Mouse (Mus musculus) stomach, embryonic 14.5 days (tissue): ENCODE data around the gene Micu1. TPM values are rescaled to one million over a fixed set of nuclear protein-coding genes. Genes with fewer than 3 reads are reported as not detected.

ENCODE experiments used
- ATAC-seq: fragments of 200-750 bp; cut with Nextera tagmentation; 2 replicates; pipeline ENCODE4 v1.8.0; 2017; ENCODE audit warnings: low read depth, moderate TSS enrichment; ENCODE audit not compliant: insufficient number of reproducible peaks, insufficient read depth, low FRiP score
- H3K27ac ChIP-seq: fragments of 300-500 bp; sonication (generic); 2 replicates; pipeline ENCODE4 v1.5.1; 2014; ENCODE audit warnings: mild to moderate bottlenecking, low read length, moderate library complexity, mixed read lengths
- H3K27me3 ChIP-seq: fragments of 300-500 bp; sonication (generic); 2 replicates; pipeline ENCODE4 v1.6.1; 2014; ENCODE audit warnings: low read length, control low read depth, mixed read lengths; ENCODE audit not compliant: control insufficient read depth, insufficient read depth
- H3K36me3 ChIP-seq: fragments of 300-500 bp; sonication (generic); 2 replicates; pipeline ENCODE4 v1.6.1; 2014; ENCODE audit warnings: mild to moderate bottlenecking, control low read depth, low read length, moderate library complexity, mixed read lengths; ENCODE audit not compliant: control insufficient read depth, insufficient read depth
- H3K4me1 ChIP-seq: fragments of 300-500 bp; sonication (generic); 2 replicates; pipeline ENCODE4 v1.6.1; 2014; ENCODE audit warnings: low read length, control low read depth, mixed read lengths; ENCODE audit not compliant: control insufficient read depth, insufficient read depth
- H3K4me2 ChIP-seq: fragments of 300-500 bp; sonication (generic); replicated peaks from 2 replicates; pipeline ENCODE4 v1.6.1; 2014; ENCODE audit warnings: low read depth, low read length, control low read depth
- H3K4me3 ChIP-seq: fragments of 300-500 bp; sonication (generic); 2 replicates; pipeline ENCODE4 v1.5.1; 2014; ENCODE audit warnings: low read depth, low read length, control low read depth
- H3K9ac ChIP-seq: fragments of 300-500 bp; sonication (generic); replicated peaks from 2 replicates; pipeline ENCODE4 v1.6.1; 2014; ENCODE audit warnings: low read depth, mild to moderate bottlenecking, control low read depth, low read length, moderate library complexity, mixed read lengths
- H3K9me3 ChIP-seq: fragments of 300-500 bp; sonication (generic); 2 replicates; pipeline ENCODE4 v1.6.1; 2016; ENCODE audit warnings: low read depth, low read length, control low read depth; ENCODE audit not compliant: control insufficient read depth
- WGBS: fragments of 180-500 bp; shearing (Covaris S2); extraction: QIAGEN DNeasy Blood & Tissue Kit; methylation state at CpG from one replicate; pipeline ENCODE4 v1.1.7; 2014; 5-methylcytosine and 5-hydroxymethylcytosine counted together
- polyA plus RNA-seq: library from polyadenylated mRNA; unstranded; fragments of >200 nt; fragmentation: Nextera tagmentation; extraction: Ambion mirVana; gene quantifications from 2 replicates; pipeline ENCODE4 v1.2.1, GENCODE M21; 2014

Gene Micu1
- polyA plus RNA-seq, 1 experiment from 2014 or later: 73.6 TPM

- Histone ChIP-seq H3K4me1 (peaks cover 5% of the 10 kb centered on the region; the same call in 1 of the 2 replicates), H3K9ac (no peak overlapping the region), H3K27ac (no peak overlapping the region), H3K27me3 (no peaks in the 10 kb centered on the region), H3K4me2 (no peak overlapping the region), H3K9me3 (no peaks in the 10 kb centered on the region), H3K36me3 (peaks cover 3% of the 10 kb centered on the region; the same call in 1 of the 2 replicates), H3K4me3 (no peak overlapping the region)
- ATAC-seq: no peak
- 82% methylated on average over 7 of the region's 7 CpGs for WGBS
These were observed 92.8 kb downstream of the Micu1 start for GRCm38 (mm10) chr10:59795085-59795484.

GRCm38 (mm10) chr10:59795902-59796301, 93.6 kb downstream of the Micu1 start:
- Histone ChIP-seq H3K4me1 (peaks cover 5% of the 10 kb centered on the region; the same call in 1 of the 2 replicates), H3K9ac (no peak overlapping the region), H3K27ac (no peak overlapping the region), H3K27me3 (no peaks in the 10 kb centered on the region), H3K4me3 (no peak overlapping the region), H3K9me3 (no peaks in the 10 kb centered on the region), H3K4me2 (no peak overlapping the region), H3K36me3 (peaks cover 3% of the 10 kb centered on the region; the same call in 1 of the 2 replicates)
- no peak for ATAC-seq
- WGBS: 69% methylated on average over 4 of the region's 4 CpGs

GRCm38 (mm10) chr10:59798371-59798770, 96.1 kb downstream of the Micu1 start:
- H3K9me3 ChIP-seq: no peaks in the 10 kb centered on the region
- H3K9ac ChIP-seq: no peak overlapping the region
- no peak overlapping the region for H3K4me2 ChIP-seq
- H3K27me3 ChIP-seq: no peaks in the 10 kb centered on the region
- ATAC-seq: no peak
- no peaks in the 10 kb centered on the region for H3K36me3 ChIP-seq
- 89% methylated on average over 3 of the region's 3 CpGs for WGBS
- peaks cover 5% of the 10 kb centered on the region; the same call in 1 of the 2 replicates for H3K4me1 ChIP-seq
- no peak overlapping the region for H3K4me3 ChIP-seq
- no peak overlapping the region for H3K27ac ChIP-seq

GRCm38 (mm10) chr10:59799303-59800044, 97.2 kb downstream of the Micu1 start:
- no peak overlapping the region for H3K4me3 ChIP-seq
- H3K9ac ChIP-seq: no peak overlapping the region
- H3K9me3 ChIP-seq: no peaks in the 10 kb centered on the region
- H3K4me2 ChIP-seq: no peak overlapping the region
- whole genome bisulfite sequencing: 49% methylated on average over 13 of the region's 13 CpGs
- ATAC-seq: 0 out of 2 replicates have a peak, but pooled peaks have one; percentile 14
- H3K4me1 ChIP-seq: peaks cover 5% of the 10 kb centered on the region; the same call in 1 of the 2 replicates
- no peak overlapping the region for H3K27ac ChIP-seq
- H3K36me3 ChIP-seq: no peaks in the 10 kb centered on the region
- H3K27me3 ChIP-seq: no peaks in the 10 kb centered on the region

- H3K36me3 ChIP-seq: no peaks in the 10 kb centered on the region
- peaks cover 5% of the 10 kb centered on the region; the same call in 1 of the 2 replicates for H3K4me1 ChIP-seq
- H3K27me3 ChIP-seq: no peaks in the 10 kb centered on the region
- no peak for ATAC-seq
- H3K9me3 ChIP-seq: no peaks in the 10 kb centered on the region
- 34% methylated on average over 10 of the region's 10 CpGs for WGBS
- H3K4me2 ChIP-seq: no peak overlapping the region
- no peak overlapping the region for H3K4me3 ChIP-seq
- H3K27ac ChIP-seq: no peak overlapping the region
- no peak overlapping the region for H3K9ac ChIP-seq
These were observed 97.9 kb downstream of the Micu1 start for GRCm38 (mm10) chr10:59800159-59800558.

GRCm38 (mm10) chr10:59800826-59801501, 98.7 kb downstream of the Micu1 start:
- 87% methylated on average over 12 of the region's 12 CpGs for WGBS
- Histone ChIP-seq H3K27me3 (no peaks in the 10 kb centered on the region), H3K27ac (no peak overlapping the region), H3K9me3 (no peaks in the 10 kb centered on the region), H3K9ac (no peak overlapping the region), H3K4me3 (no peak overlapping the region), H3K4me2 (no peak overlapping the region), H3K4me1 (peaks cover 5% of the 10 kb centered on the region; the same call in 1 of the 2 replicates), H3K36me3 (no peaks in the 10 kb centered on the region)
- ATAC-seq: peak; percentile 84; the same call in 1 of the 2 replicates

- WGBS: 86% methylated on average over 4 of the region's 4 CpGs
- Histone ChIP-seq H3K27ac (no peak overlapping the region), H3K4me2 (no peak overlapping the region), H3K9ac (no peak overlapping the region), H3K4me3 (no peak overlapping the region), H3K4me1 (peaks cover 5% of the 10 kb centered on the region; the same call in 1 of the 2 replicates), H3K27me3 (no peaks in the 10 kb centered on the region), H3K36me3 (no peaks in the 10 kb centered on the region; the same call in 1 of the 2 replicates), H3K9me3 (no peaks in the 10 kb centered on the region)
- ATAC-seq: no peak
These were observed 106.4 kb downstream of the Micu1 start for GRCm38 (mm10) chr10:59808677-59809076.

GRCm38 (mm10) chr10:59809991-59810574, 107.8 kb downstream of the Micu1 start:
- Histone ChIP-seq H3K4me1 (peaks cover 5% of the 10 kb centered on the region; the same call in 1 of the 2 replicates), H3K4me3 (no peak overlapping the region), H3K36me3 (no peaks in the 10 kb centered on the region; the same call in 1 of the 2 replicates), H3K27me3 (no peaks in the 10 kb centered on the region), H3K9me3 (no peaks in the 10 kb centered on the region), H3K4me2 (no peak overlapping the region), H3K27ac (no peak overlapping the region), H3K9ac (no peak overlapping the region)
- WGBS: 69% methylated on average over 4 of the region's 4 CpGs
- ATAC-seq: no peak
